Mouse (Mus musculus) fibroblast of lung, adult 2 months (primary cell): ENCODE measurements at regions not wholly inside any gene's neighbourhood (a gene's known extent, or its start where the extent isn't known, plus 50 kb on each side); places are given as distances from the start of the nearest gene placed in this dataset.

Experiments
- DNase-seq: peaks from one replicate; pipeline ENCODE4 v3.0.0-alpha.2; 2011; ENCODE audit warnings: low read depth

DNA sequence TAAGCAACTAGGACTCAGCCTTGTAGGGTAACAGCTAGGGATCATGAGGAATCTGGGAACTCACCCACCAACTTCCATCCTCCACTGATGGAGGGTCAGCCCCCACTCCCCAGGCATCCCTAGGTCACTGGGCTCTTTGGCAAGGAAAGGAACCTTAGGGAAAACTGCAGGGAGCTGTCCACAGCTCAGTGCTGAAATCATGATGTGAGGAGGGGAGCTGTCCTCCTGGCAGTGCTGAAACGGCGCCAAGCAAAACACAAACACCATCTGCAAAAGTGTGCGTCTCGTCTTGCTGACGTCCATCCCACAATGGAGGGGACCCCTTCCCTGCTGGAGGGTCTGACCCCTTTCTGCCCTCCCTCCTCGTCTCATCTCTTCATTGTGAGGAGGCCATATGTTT is 68.6 kb upstream of the Rph3a start:
- DNase-seq, result peak; percentile 5

DNA sequence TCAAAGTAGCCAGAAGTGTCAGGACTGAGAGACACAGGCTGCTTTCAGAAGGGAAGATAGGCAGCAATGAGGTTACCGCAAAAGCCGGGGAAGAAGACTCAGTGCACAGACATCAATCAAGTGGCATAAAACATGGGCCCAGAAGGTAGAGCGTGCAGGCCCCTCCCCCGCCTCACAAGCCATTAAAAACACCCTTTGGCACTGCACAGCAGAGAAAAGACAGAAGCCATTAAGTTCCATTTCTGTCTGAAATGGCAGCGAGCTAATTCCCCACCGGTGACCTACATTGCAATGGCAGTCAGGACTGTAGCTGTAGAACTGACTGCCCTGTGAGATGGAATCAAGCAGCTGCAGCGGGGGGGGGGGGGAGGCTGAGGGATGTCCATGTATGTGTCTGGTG is 66.8 kb upstream of the Rph3a start:
- DNase-seq, result no peak

DNA sequence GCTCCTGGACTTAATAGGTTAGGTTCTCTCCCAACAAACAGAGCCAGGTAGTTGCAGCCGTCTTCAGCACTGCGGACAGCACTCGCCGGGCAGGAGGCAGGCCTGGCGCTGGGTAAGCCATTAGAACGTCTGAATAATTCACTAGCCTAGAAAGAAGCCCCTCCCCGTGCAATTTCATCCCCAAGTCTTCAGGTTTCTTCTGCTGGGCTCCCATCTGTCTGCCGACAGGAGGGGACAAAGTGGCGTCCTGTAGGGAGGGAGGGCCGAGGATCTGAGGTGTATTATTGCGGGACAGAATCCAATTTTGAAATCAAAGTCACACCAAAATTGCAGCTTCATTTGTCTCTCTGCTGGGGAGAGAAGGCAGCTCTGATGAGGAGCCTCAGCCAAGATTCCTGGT is 58.9 kb upstream of the Rph3a start:
- no peak for DNase-seq

DNA sequence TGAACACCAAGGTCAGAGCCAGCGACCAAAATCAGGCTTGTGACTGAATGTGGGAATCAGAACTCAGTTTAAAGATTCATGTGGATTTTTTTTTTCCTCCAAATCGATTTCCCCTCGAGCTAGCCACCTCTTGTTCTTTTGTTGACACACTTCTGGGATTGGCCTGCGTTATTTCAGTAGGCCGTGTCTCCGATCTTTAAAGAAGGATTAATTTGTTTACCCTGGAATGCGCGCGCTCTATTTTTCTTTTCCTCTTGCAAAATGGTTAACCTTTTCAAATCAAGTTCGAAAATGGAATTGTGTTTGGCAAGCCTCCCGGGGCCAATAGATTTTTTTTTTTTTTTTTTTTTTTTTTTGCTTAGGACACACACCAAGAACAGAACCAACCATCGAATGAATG is 54.8 kb upstream of the Rph3a start:
- no peak for DNase-seq

DNA sequence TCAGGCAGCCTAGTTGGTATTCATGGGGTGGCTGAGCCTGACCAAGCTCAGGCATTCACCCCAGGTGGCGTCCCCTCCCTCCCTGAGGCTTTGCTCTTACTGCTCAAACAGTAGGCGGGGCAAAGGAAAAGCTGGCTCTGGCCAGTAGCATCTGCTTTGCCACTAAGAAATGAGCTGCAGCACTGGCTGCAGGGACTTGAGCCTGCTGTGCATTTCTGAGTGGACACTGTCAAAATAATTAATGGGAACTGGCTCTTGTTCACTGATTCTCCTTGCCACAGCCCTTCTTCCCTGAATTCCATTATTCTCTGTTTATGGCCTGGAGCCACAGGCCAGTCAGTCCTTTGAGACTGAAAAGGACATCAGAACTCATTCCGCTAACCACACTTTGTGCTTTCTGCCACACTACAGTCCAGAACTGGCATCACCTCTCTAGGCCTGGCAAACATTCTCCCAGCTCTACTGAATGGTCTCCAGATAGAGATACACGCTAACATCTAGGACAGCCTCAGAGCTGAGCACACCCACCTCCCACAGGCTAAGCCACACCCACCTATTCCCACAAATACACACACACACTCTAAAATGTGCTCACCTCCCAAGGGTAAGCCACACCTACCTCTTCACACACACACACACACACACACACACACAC is 53.2 kb upstream of the Rph3a start:
- DNase-seq, result no peak

DNA sequence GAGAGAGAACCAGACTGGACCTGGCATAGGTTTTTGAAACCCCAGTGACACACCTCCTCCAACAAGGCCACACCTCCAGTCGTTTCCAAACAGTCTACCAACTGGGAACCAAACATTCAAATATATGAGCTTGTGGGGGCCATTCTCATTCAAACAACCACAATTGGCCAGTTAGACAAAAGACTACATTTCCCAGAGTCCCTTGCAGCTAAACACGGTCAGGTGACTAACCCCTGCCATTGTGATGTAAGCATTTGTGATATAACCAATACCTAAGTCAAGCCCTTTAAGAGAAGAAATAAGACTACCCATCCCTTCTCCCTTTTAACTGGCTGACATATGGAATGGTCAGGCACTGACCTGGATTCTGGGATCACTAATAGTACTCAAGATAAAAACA is 51.8 kb upstream of the Rph3a start:
- DNase-seq, result no peak
